Mouse (Mus musculus) NIH3T3 (cell line): ENCODE measurements around the gene Mbnl1.
"Not testable (repeated sequence)": the region's sequence is repeated elsewhere in the genome, so short reads cannot be mapped to it uniquely, and the experiment has no call there.

Source experiments
- DNase-seq: peaks from one replicate; pipeline ENCODE4 v3.0.0-alpha.2; 2012; ENCODE audit warnings: low read depth

Mbnl1 gene

DNA sequence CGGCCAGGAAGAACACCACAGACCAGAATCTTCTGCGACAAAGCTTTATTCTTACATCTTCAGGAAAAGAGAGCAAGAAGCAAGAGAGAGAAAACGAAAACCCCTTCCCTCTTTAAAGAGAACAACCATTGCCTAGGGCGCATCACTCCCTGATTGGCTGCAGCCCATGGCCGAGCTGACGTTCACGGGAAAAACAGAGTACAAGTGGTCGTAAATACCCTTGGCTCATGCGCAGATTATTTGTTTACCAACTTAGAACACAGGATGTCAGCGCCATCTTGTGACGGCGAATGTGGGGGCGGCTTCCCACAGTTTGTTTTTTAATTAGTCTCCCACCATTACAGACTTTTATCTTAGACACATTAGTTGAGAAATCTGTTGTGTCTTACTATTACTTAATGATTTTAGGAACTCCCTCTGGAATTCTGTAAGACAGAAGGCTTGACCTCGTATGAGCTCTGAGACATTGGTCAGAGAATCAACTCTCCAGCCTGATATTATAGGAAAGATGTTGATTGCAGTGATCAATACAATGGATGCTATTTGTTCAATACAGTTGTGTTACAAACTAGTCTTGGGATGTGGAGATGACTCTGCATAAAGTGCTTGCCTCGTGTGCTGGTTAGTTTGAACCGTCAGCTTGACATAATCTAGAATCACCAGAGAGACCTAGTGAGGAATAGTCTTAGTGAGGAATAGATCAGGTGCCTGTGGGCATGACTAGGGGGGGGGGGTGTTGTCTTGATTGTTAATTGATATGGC, 22.3 kb downstream of the Mbnl1 start:
- DNase-seq = not testable (repeated sequence)

DNA sequence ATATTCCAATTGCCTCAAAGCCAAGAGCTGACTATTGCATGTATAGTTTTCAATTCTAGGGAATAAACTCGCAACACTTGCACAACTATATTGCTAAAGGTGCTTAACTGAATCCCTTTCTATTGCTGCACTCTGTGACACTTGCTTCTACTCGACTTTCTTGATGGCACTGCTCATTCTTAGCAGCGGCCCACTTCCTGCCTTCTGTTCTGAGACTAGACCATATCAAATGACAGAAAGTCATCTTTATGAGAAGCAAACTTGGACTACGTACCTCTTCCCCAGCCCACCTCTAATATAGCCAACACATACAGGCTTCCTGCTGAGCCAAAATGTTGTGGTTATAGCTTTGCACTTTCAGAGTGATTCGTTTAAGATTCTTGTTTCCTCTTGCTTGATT, 23.6 kb downstream of the Mbnl1 start:
- DNase-seq = no peak

DNA sequence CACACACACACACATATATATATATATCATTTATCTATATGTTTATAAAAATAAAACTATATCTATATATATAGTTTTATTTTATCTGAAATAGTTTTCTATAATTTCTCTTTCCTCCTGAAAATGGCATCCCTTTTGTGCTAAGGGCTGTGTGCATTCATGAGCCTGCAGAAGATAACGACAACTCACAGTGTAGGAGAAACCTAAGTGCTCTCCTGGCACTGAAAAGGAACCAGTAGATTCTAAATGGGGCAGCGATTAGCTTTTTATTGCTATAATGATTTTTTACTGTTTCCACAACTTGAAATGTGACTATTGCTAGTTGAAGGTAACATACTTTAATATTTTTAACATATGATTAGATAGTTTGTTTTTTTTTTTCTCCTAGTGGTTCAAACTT, 25.5 kb downstream of the Mbnl1 start:
- no peak for DNase-seq

DNA sequence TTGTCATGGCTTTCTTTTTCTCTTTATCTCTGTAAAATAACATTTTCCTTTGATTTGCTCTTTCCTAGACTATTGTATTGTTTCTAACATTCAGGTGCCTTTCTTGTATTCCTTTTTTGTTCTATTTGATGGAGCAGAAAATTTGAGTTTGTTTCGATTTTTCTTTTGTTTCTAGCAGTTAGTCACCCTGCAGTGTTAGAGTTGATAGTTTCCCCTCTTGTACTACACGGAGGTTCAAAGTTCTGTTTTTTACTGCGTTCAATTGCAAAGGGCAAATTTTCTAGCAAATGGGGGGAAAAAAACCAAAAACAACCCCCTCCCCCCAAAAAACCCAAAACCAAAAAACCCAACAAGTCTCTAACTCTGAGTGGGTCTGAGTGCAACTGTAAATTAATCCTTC, 26.0 kb downstream of the Mbnl1 start:
- no peak for DNase-seq

DNA sequence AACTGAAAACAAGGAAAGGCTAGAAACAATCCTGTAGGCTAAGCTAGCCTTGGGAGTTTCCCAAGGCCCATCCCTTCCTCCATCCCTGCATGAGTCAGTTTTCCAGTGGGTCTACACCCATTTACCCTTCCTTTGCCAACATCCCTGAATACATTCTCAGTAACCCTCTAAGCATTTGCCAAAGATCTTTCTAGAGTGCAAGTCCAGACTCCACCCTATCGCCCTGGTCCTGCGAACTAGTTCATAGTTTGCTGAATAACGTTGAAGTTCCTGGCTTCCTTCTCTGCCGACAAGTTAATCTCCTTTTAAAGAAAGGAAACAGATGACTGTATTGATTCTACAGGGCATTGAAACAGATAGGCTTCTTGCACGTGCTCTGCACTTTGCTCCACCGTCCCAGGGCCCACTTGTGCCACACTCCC, 26.5 kb downstream of the Mbnl1 start:
- DNase-seq = peak; percentile 90

DNA sequence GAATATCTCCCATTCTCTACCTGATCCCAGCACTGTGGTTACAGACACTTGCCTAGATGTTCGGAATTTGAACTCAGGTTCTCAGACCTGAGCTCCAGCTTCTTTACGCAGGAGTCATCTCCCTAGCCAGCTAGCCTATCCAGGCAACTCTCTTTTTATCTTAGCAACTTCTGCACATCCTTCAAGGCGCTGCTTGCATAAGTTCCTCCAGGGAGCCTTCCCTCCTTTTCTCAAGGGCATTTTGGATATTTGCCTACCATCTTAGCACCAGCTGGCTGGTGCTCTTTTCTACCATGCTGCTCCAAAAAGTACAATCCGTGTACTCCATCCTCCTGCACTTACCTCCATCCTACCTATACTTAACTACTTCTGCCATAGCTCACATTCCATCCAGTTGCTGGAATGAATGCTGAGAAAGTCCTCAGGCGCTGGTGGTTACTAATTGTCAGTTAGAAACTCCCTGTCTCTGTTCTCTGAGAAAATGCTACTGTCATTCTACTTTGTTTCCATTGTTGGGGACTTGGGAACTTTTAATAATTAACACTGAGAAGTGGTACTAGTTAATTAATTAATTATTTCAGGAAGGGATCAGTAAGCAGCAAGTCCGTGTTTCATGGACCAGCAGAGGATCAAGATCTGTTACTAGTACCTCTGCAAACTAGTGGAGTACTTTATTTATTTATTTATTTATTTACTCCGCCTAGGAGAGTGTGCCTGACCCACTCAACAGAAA, 27.3 kb downstream of the Mbnl1 start:
- DNase-seq = peak; percentile 61

DNA sequence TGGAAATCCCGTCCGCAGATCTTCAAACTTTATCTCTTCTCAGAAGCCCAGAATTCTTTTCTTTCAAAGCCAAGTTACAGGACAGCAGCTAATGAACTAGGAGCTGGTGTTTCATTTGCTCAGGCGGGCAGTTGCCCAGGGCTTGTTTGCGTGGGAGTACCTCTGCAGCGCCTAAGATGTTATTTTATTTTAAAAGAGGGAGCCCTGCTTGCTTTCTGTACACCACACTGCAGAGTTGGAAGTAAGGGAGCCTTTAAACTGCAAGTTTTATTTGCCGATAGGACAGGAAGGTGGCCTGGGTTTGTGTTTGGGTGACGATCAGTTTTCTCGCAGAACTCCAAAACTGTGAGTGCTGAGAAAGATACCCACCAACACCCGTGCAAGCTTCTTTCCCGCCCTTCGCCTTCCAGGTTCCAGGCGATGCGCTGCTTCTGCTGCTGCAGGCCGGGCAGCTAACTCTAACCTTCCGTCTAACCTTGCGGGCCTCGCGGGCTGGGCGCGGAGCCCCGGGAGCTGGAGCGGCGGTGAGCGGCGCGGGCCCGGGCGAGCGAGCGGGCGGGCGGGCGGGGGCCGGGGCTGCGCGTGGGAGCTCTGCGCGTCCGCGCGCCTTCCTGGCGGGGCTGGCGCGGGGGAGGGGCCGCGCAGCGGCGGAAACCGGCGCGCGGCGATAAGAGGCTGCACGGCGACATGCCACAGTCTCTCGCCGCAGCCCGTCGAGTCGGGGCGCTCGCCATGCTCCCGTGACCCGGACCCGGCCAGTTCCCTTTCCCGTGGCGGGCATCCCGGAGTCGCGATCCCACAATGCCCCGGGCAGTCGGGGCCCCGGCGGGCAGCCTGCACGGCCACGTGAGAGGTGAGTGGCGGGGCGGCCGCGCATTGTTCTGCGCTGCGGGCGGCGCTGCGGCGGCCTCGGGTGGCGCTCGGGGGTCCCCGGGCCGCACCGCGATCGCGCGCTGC, 28.2 kb downstream of the Mbnl1 start:
- DNase-seq = peak; percentile 83

DNA sequence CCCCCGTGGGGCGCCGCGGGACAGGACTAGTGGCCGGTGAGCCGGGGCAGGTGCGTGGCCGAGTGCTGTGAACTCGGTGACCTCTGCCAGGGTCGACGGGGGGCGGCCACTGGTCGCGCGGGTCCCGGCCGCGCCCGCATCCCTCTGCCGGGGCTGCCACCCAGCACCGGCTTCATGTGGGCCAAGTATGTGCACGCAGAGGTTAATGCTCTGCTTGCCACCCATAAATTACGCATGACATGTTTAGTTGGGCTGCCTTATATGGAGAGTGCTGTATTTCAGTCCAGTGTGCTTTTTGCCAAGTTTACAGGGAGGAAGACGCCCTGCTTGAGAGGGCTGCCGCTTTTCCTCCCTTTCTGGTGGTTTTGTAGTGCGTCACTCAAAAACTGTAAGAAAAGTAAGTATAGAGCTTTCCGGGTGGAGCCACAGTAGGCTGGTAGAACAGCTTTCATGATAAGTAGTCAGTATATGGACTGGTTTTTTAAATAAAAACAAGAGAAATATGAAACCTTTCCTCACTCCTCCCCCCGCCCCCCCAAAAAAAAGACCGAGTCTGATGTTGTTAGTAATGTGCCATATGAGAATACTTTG, 29.0 kb downstream of the Mbnl1 start:
- peak; percentile 94 for DNase-seq

DNA sequence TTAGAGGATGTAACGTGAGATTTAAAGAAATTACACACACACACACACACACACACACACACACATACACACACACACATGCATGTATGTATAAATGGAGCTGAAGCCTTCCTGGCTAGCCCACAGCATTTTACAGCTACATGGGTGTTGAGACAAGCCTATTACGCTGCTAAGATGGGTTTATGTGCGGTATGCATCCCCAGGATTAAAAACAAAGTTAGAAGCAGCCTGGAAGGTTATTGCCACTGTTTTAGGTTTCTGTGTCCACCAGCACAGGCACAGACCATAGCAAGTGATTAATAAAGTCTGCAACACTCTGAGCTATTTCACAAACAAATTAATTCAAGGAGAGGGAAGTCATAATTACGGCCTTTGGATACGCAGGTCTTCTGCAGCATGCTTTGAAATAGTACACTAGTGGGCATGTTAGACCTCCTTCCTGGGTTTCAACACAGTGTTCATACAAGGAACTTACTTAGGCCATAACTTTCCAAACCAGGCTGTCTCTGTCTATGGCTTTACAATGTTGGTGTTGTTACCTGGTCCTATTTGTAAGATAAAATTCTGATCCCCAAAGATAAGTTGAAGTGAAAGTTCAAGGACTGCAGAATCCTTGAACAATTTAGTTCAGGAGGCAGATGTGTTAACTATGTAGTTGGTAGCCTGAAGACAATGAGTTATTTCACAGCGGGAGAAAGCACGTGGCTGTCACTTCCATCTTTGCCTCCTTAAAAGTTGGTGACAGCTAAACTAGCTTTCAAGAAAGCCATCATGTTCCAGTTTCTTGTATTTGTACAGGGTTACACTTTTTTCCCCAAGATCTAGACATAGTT, 29.7 kb downstream of the Mbnl1 start:
- peak; percentile 59 for DNase-seq

DNA sequence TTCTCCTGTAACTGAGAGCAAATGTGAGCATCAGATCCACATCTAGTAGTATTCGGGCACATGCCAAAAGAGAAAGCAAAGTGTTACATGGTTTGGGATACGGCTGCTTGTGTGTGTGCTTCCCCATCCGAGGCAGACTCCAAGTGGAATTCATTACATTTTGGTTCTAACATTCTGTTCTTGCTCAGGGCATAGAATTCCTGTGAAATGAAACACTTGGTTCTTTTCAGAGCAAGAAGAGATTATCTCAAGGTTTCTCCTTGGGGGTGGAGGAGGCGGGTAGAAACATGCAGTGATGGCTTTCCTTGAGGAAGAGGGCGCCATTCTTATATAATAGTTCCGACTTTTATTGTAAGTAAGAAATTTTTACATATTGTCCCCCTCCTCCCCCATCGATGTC, 30.6 kb downstream of the Mbnl1 start:
- peak; percentile 78 for DNase-seq

DNA sequence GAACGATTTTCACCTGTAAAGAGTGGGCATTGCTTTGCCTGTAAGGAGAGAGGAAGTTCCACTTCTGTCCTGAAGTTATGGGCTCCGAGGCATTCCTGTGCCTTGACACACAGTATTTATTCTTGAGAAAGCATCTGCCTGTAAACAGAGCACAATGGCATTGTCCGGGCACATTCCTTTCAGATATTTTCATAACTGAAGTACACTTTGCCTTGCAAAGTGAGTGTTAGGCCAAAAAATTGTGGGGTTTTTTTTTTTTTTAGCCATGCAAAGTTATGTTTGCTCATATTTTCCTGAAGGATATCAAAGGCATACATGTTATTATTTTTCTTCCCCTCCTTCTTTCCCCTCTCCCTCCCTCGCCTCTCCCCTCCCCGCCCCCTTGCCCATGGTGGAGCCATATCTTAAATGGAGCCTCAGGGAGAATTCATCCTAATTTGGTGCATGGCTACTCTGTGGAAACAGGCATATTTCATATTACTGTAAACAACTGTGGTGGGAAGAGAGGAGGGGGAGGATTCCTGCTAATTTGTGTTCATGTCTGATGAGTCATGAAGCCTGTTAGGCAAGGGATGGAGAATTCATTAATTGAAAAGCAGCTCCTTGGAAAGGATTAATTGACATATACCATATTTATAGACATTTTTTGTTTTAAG, 32.3 kb downstream of the Mbnl1 start:
- peak; percentile 68 for DNase-seq

DNA sequence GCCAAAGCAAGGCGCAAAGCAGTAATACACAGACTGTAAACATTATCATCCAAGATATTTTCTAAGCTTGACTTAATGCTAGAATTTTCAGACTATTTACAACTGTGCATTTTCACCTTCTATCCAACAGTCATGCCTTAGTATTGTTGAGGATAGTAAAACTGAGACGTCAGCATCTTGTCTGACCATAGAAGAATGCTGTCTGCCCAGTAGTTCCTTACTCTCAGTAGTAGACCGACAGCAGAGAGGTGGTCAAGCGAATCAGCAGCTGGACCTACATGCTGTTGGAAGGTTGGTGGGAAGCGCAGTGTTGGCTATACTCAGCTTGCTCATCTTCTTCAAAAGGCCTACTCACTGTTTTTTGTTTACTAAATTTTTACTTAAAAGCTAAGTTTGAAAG, 34.2 kb downstream of the Mbnl1 start:
- DNase-seq = no peak

DNA sequence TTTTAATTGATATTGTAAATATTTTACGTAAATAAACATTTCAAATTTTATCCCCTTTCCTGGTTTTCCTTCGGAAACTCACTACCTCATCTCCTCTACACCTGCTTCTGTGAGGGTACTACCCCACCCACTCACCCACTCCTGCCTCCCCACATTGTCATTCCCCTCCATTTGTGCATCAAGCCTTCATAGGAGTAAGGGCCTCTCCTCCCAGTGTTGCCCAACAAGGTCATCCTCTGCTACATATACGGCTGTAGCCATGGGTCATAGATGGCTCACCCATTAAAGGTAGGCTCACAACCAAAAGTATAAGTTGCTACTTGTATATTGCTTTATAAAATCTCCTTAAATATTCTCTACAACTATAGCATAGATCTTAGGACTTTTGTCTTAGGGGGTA, 34.9 kb downstream of the Mbnl1 start:
- DNase-seq = no peak

DNA sequence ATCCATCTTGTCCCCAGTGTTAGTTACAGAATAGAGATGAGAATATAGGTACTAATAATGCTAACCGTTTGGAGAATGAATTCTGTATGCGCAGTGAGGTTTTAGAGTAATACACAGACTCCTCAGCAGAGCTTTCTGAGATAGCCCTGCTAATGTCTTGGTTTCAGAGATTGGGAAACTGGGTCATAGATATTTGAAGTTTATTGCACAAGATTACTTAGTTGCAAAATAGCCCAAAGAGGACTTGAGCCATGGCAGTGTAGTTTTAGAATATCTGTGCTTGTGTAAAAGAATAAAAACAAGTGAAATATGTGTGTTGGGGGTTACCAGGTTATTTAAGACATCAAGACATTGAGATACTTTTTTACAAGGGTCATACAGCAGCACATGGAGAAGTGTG, 35.3 kb downstream of the Mbnl1 start:
- peak; percentile 49 for DNase-seq

DNA sequence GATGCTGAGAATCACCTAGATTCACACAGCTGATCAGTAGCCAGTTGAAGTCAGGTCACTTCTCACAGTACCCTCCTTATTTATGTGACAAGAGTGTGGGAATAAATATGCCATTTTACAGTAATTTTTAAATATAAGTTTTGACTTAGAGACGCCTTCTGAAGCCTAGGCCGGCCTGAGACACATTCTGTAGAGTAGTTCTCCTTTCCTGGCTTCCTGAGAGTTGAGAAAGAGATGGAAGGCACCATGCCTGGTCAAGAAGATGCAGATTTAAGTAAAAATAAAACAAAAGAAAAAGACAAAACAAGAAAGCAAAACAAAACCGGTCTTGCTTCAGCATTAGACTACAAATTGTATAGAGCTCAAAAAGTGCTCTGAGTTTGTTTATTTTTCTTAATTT, 38.6 kb downstream of the Mbnl1 start:
- DNase-seq = no peak

DNA sequence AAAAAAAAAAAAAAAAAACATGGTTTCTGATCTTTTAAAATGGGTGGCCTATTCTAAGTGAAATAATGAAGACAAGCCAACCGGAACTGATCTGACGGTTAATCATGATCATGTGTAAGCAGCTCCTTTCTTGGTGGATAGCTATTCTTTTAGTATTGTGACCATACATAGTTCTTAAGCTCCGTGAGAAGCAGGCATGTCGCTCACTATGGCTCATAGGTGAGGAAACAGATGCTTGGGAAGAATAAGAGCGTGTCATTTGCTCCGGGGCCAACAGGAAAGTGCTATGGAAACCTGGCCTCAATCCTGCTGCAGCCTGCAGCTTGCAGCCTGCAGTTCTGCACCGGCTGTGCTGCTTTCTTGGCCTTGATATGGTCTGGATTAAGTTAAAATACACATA, 40.7 kb downstream of the Mbnl1 start:
- DNase-seq = peak; percentile 42

DNA sequence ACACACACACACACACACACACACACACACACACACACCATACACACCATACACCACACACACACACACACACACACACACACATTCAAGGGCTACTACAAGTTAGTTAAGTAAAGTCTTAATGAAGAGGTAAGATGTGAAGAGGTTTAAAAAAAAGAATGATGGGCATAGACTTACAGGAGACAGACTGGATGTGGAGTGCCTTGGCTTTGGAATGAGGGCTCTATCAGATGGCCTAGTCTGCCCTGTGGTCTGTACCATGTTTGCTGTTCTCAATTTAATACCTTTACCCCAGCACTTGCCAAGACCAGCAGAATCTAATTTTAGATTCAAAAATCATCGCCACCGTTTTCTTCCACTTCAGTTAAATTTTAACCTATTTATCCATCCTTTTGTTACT, 41.1 kb downstream of the Mbnl1 start:
- DNase-seq = no peak

DNA sequence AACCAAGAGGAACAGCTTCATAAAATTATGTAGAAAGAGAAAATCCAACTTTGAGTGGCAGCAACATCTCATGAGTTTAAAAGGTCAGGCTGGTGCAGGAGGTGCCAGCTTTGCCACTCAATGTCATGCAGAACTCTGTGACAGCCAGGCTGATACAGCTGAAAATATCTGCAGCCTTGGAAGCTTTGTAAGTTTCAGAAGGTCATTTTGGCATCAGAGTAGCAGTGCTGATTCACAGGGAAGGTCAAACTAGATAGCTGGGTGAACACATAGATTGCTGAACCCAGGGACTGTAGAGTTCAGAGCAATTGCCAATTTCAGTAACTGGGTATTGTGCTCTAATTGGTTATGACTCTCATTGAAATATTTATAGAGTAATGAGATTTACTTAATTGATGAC, 42.8 kb downstream of the Mbnl1 start:
- DNase-seq = no peak

DNA sequence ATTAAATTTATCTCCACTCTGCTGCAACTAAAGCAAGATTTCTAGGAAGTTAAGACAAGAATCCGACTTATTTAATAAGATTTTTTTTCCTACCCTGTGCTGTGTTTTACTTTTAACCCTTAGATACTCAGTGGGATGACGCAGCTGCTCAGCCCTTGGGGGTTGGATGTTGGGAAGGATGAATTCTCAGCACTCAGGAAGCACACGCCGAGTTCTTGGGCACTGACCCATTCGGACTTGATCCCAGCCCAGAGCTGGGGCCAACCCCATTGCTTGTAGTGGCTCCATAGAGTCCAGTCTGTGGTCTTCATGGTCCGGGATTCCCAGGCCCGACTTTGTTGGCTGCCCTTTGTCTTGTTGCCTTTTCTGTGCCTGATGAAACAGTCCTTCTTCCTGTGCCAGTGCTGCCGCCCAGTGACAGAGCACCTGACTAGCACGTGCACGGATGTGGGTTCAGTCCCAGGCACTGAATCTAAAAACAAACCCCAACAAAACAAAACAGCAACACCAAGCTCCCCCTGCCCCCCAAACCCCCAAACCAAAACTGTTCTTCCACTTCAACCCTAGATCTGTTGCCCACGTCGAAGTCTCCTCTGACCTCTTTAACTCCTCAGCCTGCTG, 43.5 kb downstream of the Mbnl1 start:
- DNase-seq = no peak

DNA sequence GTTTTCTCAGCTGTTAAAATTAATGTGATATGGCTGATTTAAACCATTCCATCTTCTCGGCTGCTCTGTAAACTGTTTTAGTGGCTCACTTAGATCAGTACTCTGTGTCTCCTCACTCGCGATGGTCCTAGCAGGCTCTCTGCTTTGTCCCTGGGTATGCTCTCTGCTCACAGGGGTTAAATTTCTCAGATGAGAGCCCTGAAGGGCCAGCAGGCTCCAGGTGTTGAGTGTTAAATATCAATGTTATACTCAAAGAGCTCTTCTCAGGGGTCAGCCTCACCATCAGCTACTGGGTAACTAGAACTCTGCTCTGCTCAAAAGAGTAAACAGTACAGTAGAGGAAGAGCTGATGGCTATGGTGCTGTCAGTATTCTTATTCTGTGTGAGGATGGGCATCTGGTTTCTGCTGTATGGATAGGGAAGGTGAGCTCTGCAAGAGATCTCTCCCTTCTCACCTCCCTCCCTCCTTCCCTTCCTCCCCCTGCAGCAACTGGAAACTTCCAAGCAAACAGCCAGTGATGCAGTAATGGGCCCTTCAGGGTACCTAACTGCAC, 44.7 kb downstream of the Mbnl1 start:
- no peak for DNase-seq
